Mouse (Mus musculus): ENCODE results near the gene Plxnb3. TPM values are rescaled to one million over a fixed set of nuclear protein-coding genes. Genes with fewer than 3 reads are reported as not detected.
A peak's percentile ranks its signal among the peaks of the same experiment; 100 is the strongest.
"Not testable (repeated sequence)": the region's sequence is repeated elsewhere in the genome, so short reads cannot be mapped to it uniquely, and the experiment has no call there.

The Plxnb3 gene
- total RNA-seq (2017), result 0.34 TPM in 1 of 2 replicates, not detected in the other

DNA sequence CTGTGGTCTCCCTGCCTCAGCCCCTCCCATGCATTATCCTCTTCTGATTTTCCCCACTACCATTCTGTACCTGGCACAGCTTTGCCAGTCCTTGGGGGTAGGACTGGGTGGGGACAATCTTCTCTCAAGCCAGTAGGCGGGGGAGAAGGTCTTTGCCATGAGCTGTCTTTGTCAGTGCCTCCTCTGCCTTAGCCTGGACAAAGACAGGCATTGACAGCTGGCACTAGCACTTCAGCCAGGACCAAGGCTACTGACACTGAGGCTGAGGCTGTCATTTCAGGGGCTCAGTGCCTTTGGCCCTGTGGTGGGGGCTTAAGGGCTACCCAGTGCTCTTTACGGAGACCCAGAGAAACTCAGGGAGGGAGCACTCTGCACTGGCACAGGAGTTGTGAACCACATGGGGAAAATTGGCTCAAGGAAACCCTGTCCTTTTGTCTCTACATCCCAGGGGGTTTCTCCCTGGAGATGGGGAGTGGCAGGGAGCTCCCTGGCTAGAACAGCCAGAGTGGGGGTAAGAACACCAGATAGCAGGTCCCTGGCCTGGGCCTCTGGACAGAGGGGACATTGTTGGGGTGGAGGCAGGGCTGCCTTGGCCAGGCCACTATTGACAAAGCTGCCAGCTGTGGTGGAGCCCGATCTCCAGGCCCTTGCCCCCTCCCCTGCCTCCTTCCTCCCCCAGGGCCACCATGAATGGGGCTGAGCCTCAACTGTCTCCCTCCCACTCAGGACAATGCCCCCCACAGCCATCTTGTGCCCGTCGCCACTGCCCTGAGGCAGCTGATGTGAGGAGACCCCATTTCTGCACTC is at the start of gene Plxnb3:
TSS of gene Plxnb3 (plus strand) at position 757 of the 807 bp plus-strand sequence.
- no peak for ATAC-seq (replicated peaks; ENCODE audit: low read depth, poor library complexity, severe bottlenecking)

DNA sequence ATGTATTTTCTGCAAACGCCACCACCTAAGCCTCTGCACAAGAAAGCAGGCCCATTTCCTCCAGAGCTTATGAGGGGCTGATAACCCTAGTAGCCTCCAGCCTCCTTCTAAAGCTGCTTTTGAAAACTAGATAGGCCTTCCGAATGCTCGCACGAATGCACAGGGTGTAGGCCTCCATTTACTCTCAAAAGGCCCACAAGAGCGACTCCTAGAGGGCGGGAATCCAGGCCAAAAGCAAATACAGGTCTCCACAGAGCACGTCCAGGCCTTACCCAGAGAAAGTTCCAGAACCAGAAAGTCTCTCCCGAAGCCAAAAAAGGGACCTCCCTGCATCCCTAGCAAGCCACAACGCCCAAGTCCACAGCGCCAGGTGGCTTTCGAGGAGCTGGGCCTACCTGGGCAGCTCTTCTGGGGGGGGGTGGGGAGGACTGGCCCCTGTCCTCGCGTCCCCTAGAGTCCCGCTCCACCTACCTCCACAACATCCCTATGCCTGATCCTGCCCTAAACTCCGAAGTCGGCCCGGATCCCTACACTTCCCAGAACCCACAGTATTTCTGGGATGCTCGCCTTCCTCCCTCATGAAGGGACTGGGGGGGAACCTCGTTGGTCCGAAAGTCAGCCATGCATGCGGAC is 41.3 kb upstream of the Plxnb3 start:
- peak; percentile 10; the same call in 1 of the 2 replicates for ATAC-seq (replicated peaks; ENCODE audit: low read depth, poor library complexity, severe bottlenecking)

DNA sequence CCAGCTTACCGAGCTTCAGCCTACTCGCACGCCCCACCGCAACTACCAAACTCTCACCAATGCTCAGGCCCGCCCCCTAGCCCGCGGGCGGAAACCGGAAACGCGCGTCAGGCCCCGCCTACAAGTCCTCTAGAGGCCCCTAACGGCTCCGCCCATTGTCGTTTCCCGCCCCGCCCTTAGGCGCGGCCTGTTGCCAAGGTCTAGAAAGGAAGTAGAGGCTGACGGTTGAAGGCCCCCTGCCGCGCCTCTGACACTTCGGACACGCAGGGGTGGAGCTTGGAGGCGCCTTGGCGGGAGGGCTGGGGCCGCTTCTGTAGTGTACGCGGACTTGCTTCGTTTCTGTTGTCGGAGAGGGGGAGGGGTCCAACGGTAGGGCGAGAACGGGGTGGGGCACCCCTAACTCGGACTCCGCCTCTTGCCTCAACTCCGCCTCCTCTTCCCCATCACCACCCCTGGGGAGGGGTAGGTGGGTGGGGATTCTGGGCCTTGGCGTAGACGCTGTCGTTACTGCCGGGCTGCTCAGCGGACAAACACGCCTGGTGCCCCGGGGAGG is 40.7 kb upstream of the Plxnb3 start, which contains the start of the genes Bcap31 and Abcd1:
TSS of gene Bcap31 (minus strand) at position 67 of the 553 bp plus-strand sequence.
TSS of gene Abcd1 (plus strand) at position 489 of the 553 bp plus-strand sequence.
- ATAC-seq (replicated peaks; ENCODE audit: low read depth, poor library complexity, severe bottlenecking), result peak; percentile 83

DNA sequence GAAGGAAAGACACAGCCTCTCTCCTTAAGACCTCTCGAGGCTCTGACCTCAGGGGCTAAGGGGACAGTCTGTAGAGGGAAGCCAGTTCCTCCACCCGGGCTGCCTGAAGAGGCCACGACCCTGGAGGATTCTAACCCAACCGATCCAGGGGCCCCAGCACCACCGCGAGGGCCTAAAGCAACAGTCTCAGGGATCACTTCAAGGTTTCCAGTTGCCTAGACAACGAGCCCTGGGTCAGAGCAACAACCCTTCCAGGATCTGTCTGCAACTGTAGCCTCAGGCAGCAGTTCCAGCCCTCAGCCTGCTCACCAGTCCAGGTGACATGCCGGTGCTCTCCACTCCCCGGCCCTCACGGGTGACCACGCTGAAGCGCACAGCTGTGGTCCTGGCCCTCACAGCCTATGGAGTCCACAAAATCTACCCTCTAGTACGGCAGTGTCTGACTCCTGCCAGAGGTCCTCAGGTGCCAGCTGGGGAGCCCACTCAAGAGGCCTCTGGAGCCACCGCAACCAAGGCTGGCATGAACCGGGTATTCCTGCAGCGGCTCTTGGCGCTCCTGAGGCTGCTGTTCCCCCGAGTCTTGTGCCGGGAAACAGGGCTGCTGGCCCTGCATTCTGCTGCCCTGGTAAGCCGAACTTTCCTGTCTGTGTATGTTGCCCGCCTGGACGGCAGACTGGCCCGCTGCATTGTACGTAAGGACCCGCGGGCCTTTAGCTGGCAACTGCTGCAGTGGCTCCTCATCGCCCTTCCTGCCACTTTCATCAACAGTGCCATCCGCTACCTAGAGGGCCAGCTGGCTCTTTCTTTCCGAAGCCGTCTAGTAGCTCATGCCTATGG is 40.0 kb upstream of the Plxnb3 start:
- no peak; the same call in 1 of the 2 replicates for ATAC-seq (replicated peaks; ENCODE audit: low read depth, poor library complexity, severe bottlenecking)

GRCm38 (mm10) chrX:73717667-73718066 is 39.2 kb upstream of the Plxnb3 start:
- no peak for ATAC-seq (replicated peaks; ENCODE audit: low read depth, poor library complexity, severe bottlenecking)

GRCm38 (mm10) chrX:73718271-73718670 is 38.6 kb upstream of the Plxnb3 start:
- ATAC-seq (replicated peaks; ENCODE audit: low read depth, poor library complexity, severe bottlenecking), result no peak

GRCm38 (mm10) chrX:73718686-73719362 is 38.1 kb upstream of the Plxnb3 start:
- 0 out of 2 replicates have a peak, but pooled peaks have one; percentile 8 for ATAC-seq (replicated peaks; ENCODE audit: low read depth, poor library complexity, severe bottlenecking)

- no peak for ATAC-seq (replicated peaks; ENCODE audit: low read depth, poor library complexity, severe bottlenecking)
These were observed 26.0 kb upstream of the Plxnb3 start for GRCm38 (mm10) chrX:73730908-73731307.

- peak; percentile 60; the same call in 1 of the 2 replicates for ATAC-seq (replicated peaks; ENCODE audit: low read depth, poor library complexity, severe bottlenecking)
These were observed 18.7 kb upstream of the Plxnb3 start for GRCm38 (mm10) chrX:73738155-73738554.

DNA sequence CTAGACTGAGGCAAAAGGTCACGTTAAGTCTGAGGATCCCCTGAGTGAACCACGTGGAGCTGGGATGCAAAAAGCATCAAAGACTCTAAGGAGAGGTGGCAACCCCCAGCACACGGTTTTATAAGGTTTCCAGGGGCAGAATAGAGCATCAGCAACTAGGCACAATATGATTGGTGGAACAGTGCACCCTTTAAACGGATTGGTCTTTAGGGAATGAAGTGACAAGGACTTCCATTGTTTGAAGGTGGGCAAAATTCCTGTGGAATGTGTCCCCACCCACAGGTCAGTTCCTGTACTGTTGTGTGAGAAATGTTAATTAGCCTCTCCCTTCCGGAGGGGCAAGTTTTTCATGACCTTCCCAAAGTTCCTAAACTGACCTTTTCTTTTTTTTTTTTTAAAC is 17.7 kb upstream of the Plxnb3 start:
- ATAC-seq (replicated peaks; ENCODE audit: low read depth, poor library complexity, severe bottlenecking), result no peak

DNA sequence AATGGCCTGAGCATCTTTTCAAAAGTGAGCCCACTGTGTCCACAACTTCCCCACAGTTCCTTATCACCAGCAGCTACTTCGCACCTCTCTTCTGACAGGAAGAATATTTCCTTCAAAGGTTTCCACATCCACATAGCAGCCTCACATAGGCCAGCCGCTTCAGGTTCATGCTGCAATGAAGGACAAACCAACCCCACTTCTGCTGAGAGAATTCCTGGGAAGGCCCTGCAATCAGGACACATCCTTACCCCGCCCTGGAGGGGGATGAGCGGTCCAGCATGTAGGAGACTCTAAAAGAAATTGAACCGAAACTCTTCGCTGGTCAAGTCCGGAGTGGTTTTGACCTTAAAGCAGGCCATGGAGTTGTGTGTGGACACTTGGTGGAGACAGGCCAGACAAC is 17.0 kb upstream of the Plxnb3 start:
- not testable (repeated sequence) for ATAC-seq (replicated peaks; ENCODE audit: low read depth, poor library complexity, severe bottlenecking)

DNA sequence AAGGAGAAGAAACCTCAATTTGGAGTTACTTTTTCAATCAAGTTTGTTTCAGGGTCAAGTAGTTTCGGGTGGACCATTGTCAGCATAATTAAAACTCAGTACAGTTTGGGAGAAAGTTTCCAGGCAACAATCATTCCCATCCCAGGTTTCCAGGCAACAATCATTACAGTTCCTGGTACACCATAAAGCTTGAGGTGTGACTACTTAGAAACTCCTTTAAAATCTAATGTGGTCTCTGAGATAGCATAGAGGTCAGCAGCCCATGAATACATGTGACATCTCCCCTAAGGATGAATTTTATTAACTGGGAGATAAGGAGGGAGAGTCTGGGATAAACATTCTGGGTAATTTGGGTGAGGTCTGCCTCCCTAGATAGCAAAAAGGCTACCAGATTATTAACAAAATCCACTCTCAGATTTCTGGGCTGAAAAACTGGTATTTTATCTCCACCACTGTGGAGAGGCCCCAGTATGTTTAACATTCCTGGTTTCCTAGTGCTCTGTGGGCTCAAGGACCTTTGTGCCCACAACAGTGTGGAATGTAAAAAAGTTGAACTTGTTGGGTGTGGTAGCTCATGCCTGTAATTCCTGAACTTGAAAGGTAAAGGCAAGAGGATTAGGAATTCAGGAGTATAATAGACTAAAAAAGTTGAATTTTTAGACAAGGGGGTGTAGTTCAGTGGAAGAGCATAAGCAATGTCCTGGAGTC is 12.0 kb upstream of the Plxnb3 start:
- ATAC-seq (replicated peaks; ENCODE audit: low read depth, poor library complexity, severe bottlenecking), result no peak

DNA sequence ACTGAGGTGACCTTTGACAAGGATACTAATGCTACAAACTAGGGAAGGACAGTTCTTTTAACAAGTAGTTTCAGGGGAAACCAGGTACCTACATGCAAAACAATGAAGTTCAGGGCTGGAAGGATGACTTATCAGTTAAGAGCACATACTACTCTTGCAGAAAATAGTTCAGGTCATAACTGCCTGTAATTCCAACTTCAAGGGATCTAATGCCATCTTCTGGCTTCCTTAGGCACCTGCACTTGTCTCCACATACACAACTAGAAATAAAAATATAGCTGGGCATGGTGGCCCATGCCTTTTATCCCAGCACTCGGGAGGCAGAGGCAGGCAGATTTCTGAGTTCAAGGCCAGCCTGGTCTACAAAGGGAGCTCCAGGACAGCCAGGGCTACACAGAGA is 7.9 kb upstream of the Plxnb3 start:
- ATAC-seq (replicated peaks; ENCODE audit: low read depth, poor library complexity, severe bottlenecking), result no peak

DNA sequence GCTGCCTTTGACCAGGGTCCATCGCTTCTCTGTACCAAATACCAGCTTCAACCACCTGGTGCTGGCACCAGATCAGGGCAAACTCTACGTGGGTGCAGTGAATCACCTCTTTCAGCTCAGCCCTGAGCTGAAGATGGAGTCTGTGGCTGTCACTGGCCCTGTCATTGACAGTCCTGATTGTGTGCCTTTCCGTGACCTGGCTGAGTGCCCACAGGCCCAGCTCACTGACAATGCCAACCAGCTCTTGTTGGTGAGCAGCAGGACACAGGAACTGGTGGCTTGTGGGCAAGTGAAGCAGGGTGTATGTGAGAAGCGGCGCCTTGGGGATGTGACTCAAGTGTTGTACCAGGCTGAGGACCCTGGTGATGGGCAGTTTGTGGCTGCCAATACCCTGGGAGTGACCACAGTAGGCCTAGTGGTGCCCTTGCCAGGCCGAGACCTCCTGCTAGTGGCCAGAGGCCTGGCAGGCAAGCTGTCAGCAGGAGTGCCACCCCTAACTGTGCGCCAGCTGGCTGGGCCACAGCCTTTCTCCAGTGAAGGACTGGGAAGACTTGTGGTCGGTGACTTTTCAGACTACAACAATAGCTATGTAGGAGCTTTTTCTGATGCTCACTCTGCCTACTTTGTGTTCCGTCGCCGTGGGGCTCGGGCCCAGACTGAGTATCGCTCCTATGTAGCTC is 1.9 kb downstream of the Plxnb3 start:
- peak; percentile 44; the same call in 1 of the 2 replicates for ATAC-seq (replicated peaks; ENCODE audit: low read depth, poor library complexity, severe bottlenecking)

GRCm38 (mm10) chrX:73765311-73765710 is 8.4 kb downstream of the Plxnb3 start:
- ATAC-seq (replicated peaks; ENCODE audit: low read depth, poor library complexity, severe bottlenecking), result peak; percentile 64

- peak; percentile 58; the same call in 1 of the 2 replicates for ATAC-seq (replicated peaks; ENCODE audit: low read depth, poor library complexity, severe bottlenecking)
These were observed 10.4 kb downstream of the Plxnb3 start for GRCm38 (mm10) chrX:73767267-73767666.

DNA sequence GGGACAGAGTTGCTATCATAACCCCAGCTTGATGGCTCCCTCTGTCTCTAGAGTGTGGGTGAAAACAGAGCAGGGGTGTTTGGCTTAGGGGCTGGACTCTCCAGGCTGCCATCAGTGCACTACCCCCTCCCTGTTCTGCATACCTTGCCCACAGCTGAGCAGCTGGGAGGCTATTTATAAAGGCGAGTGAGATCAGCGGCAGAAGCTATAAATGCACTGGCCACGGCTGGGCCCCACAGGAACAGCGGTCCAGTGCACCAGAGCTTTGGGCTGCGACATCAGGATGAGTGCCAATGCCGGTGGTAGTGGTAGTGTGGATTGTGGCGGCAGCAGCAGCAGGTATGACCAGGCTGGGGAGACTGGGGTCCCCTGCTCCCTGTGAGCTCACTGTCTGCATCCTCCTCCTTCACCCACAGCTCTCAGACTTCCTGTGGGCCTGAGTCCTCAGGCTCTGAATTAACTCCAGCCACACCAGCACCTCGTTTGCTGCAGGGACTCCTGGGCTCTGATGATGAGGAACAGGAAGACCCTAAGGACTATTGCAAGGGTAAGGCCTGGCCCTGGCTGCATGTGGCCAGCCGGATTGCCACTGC is 17.4 kb downstream of the Plxnb3 start, which contains the start of gene Srpk3:
TSS of gene Srpk3 (plus strand) at position 238 of the 593 bp plus-strand sequence.
- ATAC-seq (replicated peaks; ENCODE audit: low read depth, poor library complexity, severe bottlenecking), result peak; percentile 39; the same call in 1 of the 2 replicates
